Mouse (Mus musculus) cortical plate, adult 2 months (tissue): ENCODE measurements around the gene Cfap97d1.

Experiments used
- CTCF ChIP-seq: fragments of 200-500 bp; IDR thresholded peaks from 2 replicates; pipeline ENCODE4 v1.5.1; 2011; ENCODE audit warnings: mild to moderate bottlenecking, control low read depth, low read length; ENCODE audit not compliant: insufficient read depth; ENCODE audit errors: extremely low read depth
- POLR2A ChIP-seq: fragments of 200-500 bp; IDR thresholded peaks from 2 replicates; pipeline ENCODE4 v1.6.1; 2011; ENCODE audit warnings: mild to moderate bottlenecking, low read length, control low read depth; ENCODE audit not compliant: insufficient read depth; ENCODE audit errors: extremely low read depth

DNA sequence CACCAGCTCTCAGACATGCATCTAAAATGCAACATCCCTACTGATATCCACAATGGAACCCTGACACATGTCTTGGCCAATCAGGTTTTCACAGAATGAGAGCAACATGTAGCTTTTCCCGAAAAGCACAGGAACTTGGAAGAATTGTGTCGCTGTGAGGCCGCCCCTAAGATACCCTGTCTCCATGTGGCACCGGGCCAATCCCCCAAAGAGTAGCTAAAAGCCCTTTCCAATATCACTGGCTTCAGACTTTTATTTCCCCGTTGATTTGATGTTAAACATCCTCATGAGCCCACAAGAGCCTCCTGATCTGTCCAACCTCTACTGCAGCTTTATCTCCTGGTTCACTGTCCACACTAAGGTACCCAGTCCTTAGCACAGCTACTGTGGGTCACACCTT lies 22.6 kb downstream of the Cfap97d1 start:
- TF ChIP-seq POLR2A, result no peak
- no peak for TF ChIP-seq CTCF
